Mouse (Mus musculus): ENCODE measurements at regions not wholly inside any gene's neighbourhood (a gene's known extent, or its start where the extent isn't known, plus 50 kb on each side); places are given as distances from the start of the nearest gene placed in this dataset.

- DNase-seq = peak; percentile 9
These were observed 141.1 kb upstream of the Rasa1 start for GRCm38 (mm10) chr13:85430040-85430439.

- DNase-seq = no peak
These were observed 129.7 kb upstream of the Rasa1 start for GRCm38 (mm10) chr13:85418671-85419070.

- DNase-seq = no peak
These were observed 126.0 kb upstream of the Rasa1 start for GRCm38 (mm10) chr13:85414951-85415350.

GRCm38 (mm10) chr13:85411327-85411726 is 122.4 kb upstream of the Rasa1 start:
- DNase-seq = no peak

GRCm38 (mm10) chr13:85398834-85399233 is 109.9 kb upstream of the Rasa1 start:
- DNase-seq = no peak

GRCm38 (mm10) chr13:85376338-85376998 is 87.5 kb upstream of the Rasa1 start:
- no peak for DNase-seq

- no peak for DNase-seq
These were observed 70.7 kb upstream of the Rasa1 start for GRCm38 (mm10) chr13:85359621-85360020.

- no peak for DNase-seq
These were observed 70.2 kb upstream of the Rasa1 start for GRCm38 (mm10) chr13:85359143-85359542.

- DNase-seq = no peak
These were observed 63.1 kb upstream of the Rasa1 start for GRCm38 (mm10) chr13:85352061-85352460.
